Mouse (Mus musculus) liver, embryonic 11.5 days (tissue): ENCODE results near the gene Olfr456. TPM values are rescaled to one million over a fixed set of nuclear protein-coding genes. Genes with fewer than 3 reads are reported as not detected.

Experiments used
- ATAC-seq: fragments of 200-750 bp; cut with Nextera tagmentation; replicated peaks from 2 replicates; pipeline ENCODE4 v1.8.0; 2017; ENCODE audit warnings: moderate number of reproducible peaks, mild to moderate bottlenecking, moderate TSS enrichment, moderate library complexity; ENCODE audit not compliant: low FRiP score
- DNase-seq: peaks from one replicate; pipeline ENCODE4 v3.0.0-alpha.2; 2017; ENCODE audit warnings: low spot score
- H3K27ac ChIP-seq: fragments of 300-500 bp; sonication (generic); 2 replicates; pipeline ENCODE4 v1.5.1; 2014; ENCODE audit warnings: mild to moderate bottlenecking, low read depth, low read length, control low read depth
- H3K27me3 ChIP-seq: fragments of 300-500 bp; sonication (generic); replicated peaks from 2 replicates; pipeline ENCODE4 v1.6.1; 2014; ENCODE audit warnings: low read length, mixed read lengths; ENCODE audit not compliant: control insufficient read depth, insufficient read depth
- H3K36me3 ChIP-seq: fragments of 300-500 bp; sonication (generic); 2 replicates; pipeline ENCODE4 v1.6.1; 2014; ENCODE audit warnings: mild to moderate bottlenecking, low read length, moderate library complexity, mixed read lengths; ENCODE audit not compliant: control insufficient read depth, insufficient read depth
- H3K4me1 ChIP-seq: fragments of 300-500 bp; sonication (generic); replicated peaks from 2 replicates; pipeline ENCODE4 v1.6.1; 2014; ENCODE audit warnings: low read length, mixed read lengths; ENCODE audit not compliant: control insufficient read depth, insufficient read depth
- H3K4me2 ChIP-seq: fragments of 300-500 bp; sonication (generic); 2 replicates; pipeline ENCODE4 v1.6.1; 2014; ENCODE audit warnings: mild to moderate bottlenecking, control low read depth, moderate library complexity
- H3K4me3 ChIP-seq: fragments of 300-500 bp; sonication (generic); 2 replicates; pipeline ENCODE4 v1.5.1; 2014; ENCODE audit warnings: low read depth, low read length, control low read depth
- H3K9ac ChIP-seq: fragments of 300-500 bp; sonication (generic); 2 replicates; pipeline ENCODE4 v1.6.1; 2014; ENCODE audit warnings: low read depth, low read length, control low read depth
- H3K9me3 ChIP-seq: fragments of 300-500 bp; sonication (generic); 2 replicates; pipeline ENCODE4 v1.6.1; 2016; ENCODE audit warnings: low read length, inconsistent platforms, mixed read lengths; ENCODE audit not compliant: control insufficient read depth
- WGBS: fragments of 180-500 bp; shearing (Covaris S2); extraction: QIAGEN DNeasy Blood & Tissue Kit; methylation state at CpG from one replicate; pipeline ENCODE4 v1.1.7; 2014; 5-methylcytosine and 5-hydroxymethylcytosine counted together
- polyA plus RNA-seq: library from polyadenylated mRNA; unstranded; fragments of >200 nt; fragmentation: Nextera tagmentation; extraction: Ambion mirVana; gene quantifications from 2 replicates; pipeline ENCODE4 v1.2.1, GENCODE M21; 2014

The Olfr456 gene
- polyA plus RNA-seq, 1 experiment from 2014 or later: not detected

DNA sequence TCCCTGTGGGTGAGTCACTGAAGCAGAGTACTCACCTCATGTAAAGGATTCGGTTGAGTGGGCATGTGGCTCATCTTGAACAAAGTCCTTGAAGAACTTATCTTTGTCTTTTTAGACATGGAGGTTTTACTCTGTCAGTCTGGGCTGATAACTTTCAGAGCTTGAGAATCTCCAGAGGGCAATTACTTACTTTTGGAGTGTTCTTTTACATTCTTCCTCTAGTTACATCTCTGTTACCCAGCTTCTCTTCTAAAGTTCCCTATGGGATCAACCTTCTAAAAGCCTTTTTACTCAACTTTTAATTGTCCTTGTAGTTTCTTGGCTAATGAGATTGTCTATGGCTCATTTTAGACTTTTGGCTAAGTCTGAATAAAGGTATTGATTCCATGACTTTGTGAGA, 21.9 kb downstream of the Olfr456 start, which contains the start of gene Olfr458:
Gene Olfr458 (minus strand): TSS at position 101 of the 400 bp plus-strand sequence.
- WGBS: 73% methylated on average over 1 of the region's 1 CpGs
- Histone ChIP-seq H3K36me3 (no peaks in the 10 kb centered on the region), H3K9me3 (no peaks in the 10 kb centered on the region), H3K4me1 (no peaks in the 10 kb centered on the region), H3K9ac (no peak within 1 kb of the TSS), H3K4me3 (no peak within 1 kb of the TSS), H3K27ac (no peak within 1 kb of the TSS), H3K4me2 (no peak within 1 kb of the TSS), H3K27me3 (no peaks in the 10 kb centered on the region)
- ATAC-seq (no peak), DNase-seq (no peak)

DNA sequence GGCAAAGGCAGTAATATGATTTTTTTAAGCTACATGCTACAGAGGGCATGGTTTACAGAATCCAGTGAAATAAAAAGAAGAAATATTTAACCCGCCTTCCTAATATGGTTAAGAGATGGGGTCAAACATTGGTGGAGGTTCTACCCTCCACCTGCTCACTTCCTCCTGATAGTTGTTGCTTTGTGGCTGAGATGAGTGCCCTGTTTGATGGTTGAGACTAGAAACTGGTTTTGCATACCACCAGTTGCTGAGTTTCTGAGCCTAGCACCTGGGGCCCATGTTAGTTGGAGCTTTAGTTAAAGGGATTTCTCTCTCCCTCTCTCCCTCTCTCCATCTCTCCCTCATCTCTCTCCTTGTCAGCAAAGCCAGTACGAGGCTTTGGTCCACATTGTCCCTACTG, 39.6 kb downstream of the Olfr456 start:
- Histone ChIP-seq H3K4me2 (no peak overlapping the region), H3K4me1 (no peaks in the 10 kb centered on the region), H3K27me3 (no peaks in the 10 kb centered on the region), H3K4me3 (no peak overlapping the region), H3K27ac (no peak overlapping the region), H3K9me3 (no peaks in the 10 kb centered on the region), H3K36me3 (no peaks in the 10 kb centered on the region), H3K9ac (no peak overlapping the region)
- no peak for DNase-seq
- no peak for ATAC-seq
- WGBS: 80% methylated on average over 2 of the region's 2 CpGs

DNA sequence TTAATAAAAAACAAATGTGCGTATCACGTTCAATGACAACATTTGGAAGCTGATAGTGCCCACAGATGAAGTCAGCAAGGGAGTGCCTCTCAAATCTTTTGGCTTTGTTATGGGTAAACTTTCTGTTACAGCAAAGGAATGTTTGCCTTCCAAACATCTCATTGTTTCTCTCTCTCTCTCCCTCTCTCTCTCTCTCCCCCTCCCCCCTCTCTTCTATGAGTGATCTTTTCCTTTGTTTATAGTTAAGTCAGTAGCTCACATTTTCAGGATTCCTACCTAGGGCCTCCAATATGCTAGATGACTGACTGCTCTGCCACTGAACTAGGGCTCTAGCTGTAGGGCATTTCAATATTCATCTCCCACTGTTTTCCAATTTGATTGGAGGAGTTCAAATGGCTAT, 42.5 kb downstream of the Olfr456 start:
- no peaks in the 10 kb centered on the region for H3K27me3 ChIP-seq
- no peaks in the 10 kb centered on the region for H3K9me3 ChIP-seq
- H3K4me2 ChIP-seq: no peak overlapping the region
- WGBS: 63% methylated on average over 2 of the region's 2 CpGs
- H3K4me3 ChIP-seq: no peak overlapping the region
- no peak overlapping the region for H3K27ac ChIP-seq
- ATAC-seq (no peak), DNase-seq (no peak)
- no peaks in the 10 kb centered on the region for H3K36me3 ChIP-seq
- no peak overlapping the region for H3K9ac ChIP-seq
- no peaks in the 10 kb centered on the region for H3K4me1 ChIP-seq

DNA sequence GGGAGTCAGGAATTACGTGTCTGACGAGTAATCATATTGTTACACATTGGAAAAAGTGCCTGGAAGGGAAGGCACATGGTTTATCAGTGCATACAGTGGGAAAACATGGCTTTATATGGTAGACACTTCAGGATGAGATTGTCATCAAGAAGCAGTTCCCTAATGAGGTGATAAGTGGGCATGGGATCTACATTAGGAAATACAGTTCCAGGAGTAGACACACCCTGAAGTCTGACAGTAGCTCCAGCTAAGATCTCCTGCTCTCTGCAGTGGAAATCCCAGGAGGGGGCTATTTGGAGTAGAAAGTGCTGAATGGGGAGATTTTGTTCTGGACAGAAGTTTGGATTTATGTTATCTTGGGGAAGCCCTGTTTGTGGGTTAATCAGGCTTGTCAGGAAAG, 45.6 kb downstream of the Olfr456 start:
- H3K9me3 ChIP-seq: no peaks in the 10 kb centered on the region
- DNase-seq: no peak
- WGBS: 54% methylated on average over 2 of the region's 2 CpGs
- H3K9ac ChIP-seq: no peak overlapping the region
- H3K4me2 ChIP-seq: no peak overlapping the region
- H3K36me3 ChIP-seq: no peaks in the 10 kb centered on the region
- no peaks in the 10 kb centered on the region for H3K4me1 ChIP-seq
- no peak overlapping the region for H3K4me3 ChIP-seq
- no peak for ATAC-seq
- H3K27ac ChIP-seq: no peak overlapping the region
- no peaks in the 10 kb centered on the region for H3K27me3 ChIP-seq

Other genes with a start within 250 kb of the Olfr456 start
- gene Gstk1, start 241.3 kb downstream of the Olfr456 start, polyA plus RNA-seq: 10.4 and 13.0 TPM in 2 replicates
- gene Tmem139, start 225.2 kb downstream of the Olfr456 start, polyA plus RNA-seq: 0.38 TPM in 1 of 2 replicates, not detected in the other
- gene Casp2, start 222.2 kb downstream of the Olfr456 start, polyA plus RNA-seq: 44.5 and 46.1 TPM in 2 replicates
- gene Clcn1, start 200.5 kb downstream of the Olfr456 start, polyA plus RNA-seq: 0.23 and 0.29 TPM in 2 replicates
- gene Fam131b, start 162.6 kb downstream of the Olfr456 start, polyA plus RNA-seq: 0.04 and 0.08 TPM in 2 replicates
- gene Zyx, start 137.6 kb downstream of the Olfr456 start, polyA plus RNA-seq: 113 TPM in 2 replicates
- gene Epha1, start 113.9 kb downstream of the Olfr456 start, polyA plus RNA-seq: 1.1 and 1.4 TPM in 2 replicates
- not detected in 2 replicates for gene Tas2r143, start 87.0 kb downstream of the Olfr456 start, polyA plus RNA-seq
- not detected in 2 replicates for gene Tas2r135, start 81.8 kb downstream of the Olfr456 start, polyA plus RNA-seq
- gene Tas2r126, start 52.7 kb downstream of the Olfr456 start, polyA plus RNA-seq: not detected in 2 replicates
- not detected in 2 replicates for gene Olfr458, start 22.0 kb downstream of the Olfr456 start, polyA plus RNA-seq
- gene Olfr457, start 10.9 kb downstream of the Olfr456 start, polyA plus RNA-seq: not detected in 2 replicates
- not detected in 2 replicates for gene Olfr455, start 60.4 kb upstream of the Olfr456 start, polyA plus RNA-seq
- not detected in 2 replicates for gene Tcaf3, start 110.5 kb upstream of the Olfr456 start, polyA plus RNA-seq
- gene Tcaf2, start 158.0 kb upstream of the Olfr456 start, polyA plus RNA-seq: 0.29 and 0.55 TPM in 2 replicates
- gene Tcaf1, start 222.9 kb upstream of the Olfr456 start, polyA plus RNA-seq: 23.3 and 26.2 TPM in 2 replicates